Mouse (Mus musculus) bone marrow macrophage, adult 2 months (primary cell): ENCODE results near the gene Sowaha.

ENCODE experiments used
- CTCF ChIP-seq: IDR thresholded peaks from 2 replicates; pipeline ENCODE4 v1.5.1; 2012; ENCODE audit warnings: low read depth, mild to moderate bottlenecking, low read length, moderate library complexity
- POLR2A ChIP-seq: IDR thresholded peaks from 2 replicates; pipeline ENCODE4 v1.6.1; 2012; ENCODE audit warnings: mild to moderate bottlenecking, low read depth, low read length, borderline replicate concordance

- TF ChIP-seq CTCF (no peak), POLR2A (no peak)
These were observed 48.6 kb downstream of the Sowaha start for GRCm38 (mm10) chr11:53431347-53432056.
